Mouse (Mus musculus) stomach, postnatal 0 days (tissue): ENCODE results near the gene Fcer2a. TPM values are rescaled to one million over a fixed set of nuclear protein-coding genes. Genes with fewer than 3 reads are reported as not detected.

Experiments used
- ATAC-seq: fragments of 200-750 bp; cut with Nextera tagmentation; 2 replicates; pipeline ENCODE4 v1.8.0; 2017; ENCODE audit not compliant: low FRiP score, low TSS enrichment
- DNase-seq: peaks from one replicate; pipeline ENCODE4 v3.0.0-alpha.2; 2016; ENCODE audit warnings: low spot score
- H3K27ac ChIP-seq: fragments of 300-500 bp; sonication (generic); replicated peaks from 2 replicates; pipeline ENCODE4 v1.5.1; 2014; ENCODE audit warnings: mild to moderate bottlenecking, control low read depth
- H3K27me3 ChIP-seq: fragments of 300-500 bp; sonication (generic); 2 replicates; pipeline ENCODE4 v1.6.1; 2014; ENCODE audit warnings: low read length; ENCODE audit not compliant: control insufficient read depth, insufficient read depth
- H3K36me3 ChIP-seq: fragments of 300-500 bp; sonication (generic); 2 replicates; pipeline ENCODE4 v1.6.1; 2014; ENCODE audit warnings: low read length, mixed read lengths; ENCODE audit not compliant: control insufficient read depth, insufficient read depth
- H3K4me1 ChIP-seq: fragments of 300-500 bp; sonication (generic); replicated peaks from 2 replicates; pipeline ENCODE4 v1.6.1; 2014; ENCODE audit warnings: antibody characterized with exemption; ENCODE audit not compliant: control insufficient read depth, insufficient read depth
- H3K4me2 ChIP-seq: fragments of 300-500 bp; sonication (generic); replicated peaks from 2 replicates; pipeline ENCODE4 v1.6.1; 2014; ENCODE audit warnings: low read depth, mild to moderate bottlenecking, control low read depth, moderate library complexity
- H3K4me3 ChIP-seq: fragments of 300-500 bp; sonication (generic); 2 replicates; pipeline ENCODE4 v1.5.1; 2014; ENCODE audit warnings: low read depth, low read length, control low read depth
- H3K9ac ChIP-seq: fragments of 300-500 bp; sonication (generic); 2 replicates; pipeline ENCODE4 v1.6.1; 2014; ENCODE audit warnings: mild to moderate bottlenecking, low read length, control low read depth, mixed read lengths
- H3K9me3 ChIP-seq: fragments of 300-500 bp; sonication (generic); 2 replicates; pipeline ENCODE4 v1.6.1; 2016; ENCODE audit warnings: low read length; ENCODE audit not compliant: control insufficient read depth
- CTCF ChIP-seq: IDR thresholded peaks from 2 replicates; pipeline ENCODE4 v1.5.1; 2016; ENCODE audit warnings: antibody characterized with exemption, low read depth, mild to moderate bottlenecking, moderate library complexity
- EP300 ChIP-seq: optimal IDR thresholded peaks from 2 replicates; pipeline ENCODE3; 2016; ENCODE audit warnings: antibody characterized with exemption
- WGBS: fragments of 180-500 bp; shearing (Covaris S2); extraction: QIAGEN DNeasy Blood & Tissue Kit; methylation state at CpG from one replicate; pipeline ENCODE4 v1.1.7; 2014; 5-methylcytosine and 5-hydroxymethylcytosine counted together
- polyA plus RNA-seq: library from polyadenylated mRNA; unstranded; fragments of >200 nt; fragmentation: Nextera tagmentation; extraction: Ambion mirVana; gene quantifications from 2 replicates; pipeline ENCODE4 v1.2.1, GENCODE M21; 2015

Fcer2a gene
- polyA plus RNA-seq, 1 experiment from 2014 or later, result 0.44 TPM

- no peaks in the 10 kb centered on the region for H3K36me3 ChIP-seq
- TF ChIP-seq EP300 (no peak), CTCF (no peak)
- DNase-seq (no peak), ATAC-seq (no peak)
- no peak overlapping the region for H3K4me3 ChIP-seq
- no peaks in the 10 kb centered on the region for H3K9me3 ChIP-seq
- H3K4me2 ChIP-seq, result no peak overlapping the region
- no peaks in the 10 kb centered on the region for H3K27me3 ChIP-seq
- H3K9ac ChIP-seq, result no peak overlapping the region
- H3K27ac ChIP-seq, result no peak overlapping the region
- no peaks in the 10 kb centered on the region for H3K4me1 ChIP-seq
- 20% methylated on average over 7 of the region's 7 CpGs for WGBS
Measured at GRCm38 (mm10) chr8:3656725-3657381, 37.1 kb downstream of the Fcer2a start.

DNA sequence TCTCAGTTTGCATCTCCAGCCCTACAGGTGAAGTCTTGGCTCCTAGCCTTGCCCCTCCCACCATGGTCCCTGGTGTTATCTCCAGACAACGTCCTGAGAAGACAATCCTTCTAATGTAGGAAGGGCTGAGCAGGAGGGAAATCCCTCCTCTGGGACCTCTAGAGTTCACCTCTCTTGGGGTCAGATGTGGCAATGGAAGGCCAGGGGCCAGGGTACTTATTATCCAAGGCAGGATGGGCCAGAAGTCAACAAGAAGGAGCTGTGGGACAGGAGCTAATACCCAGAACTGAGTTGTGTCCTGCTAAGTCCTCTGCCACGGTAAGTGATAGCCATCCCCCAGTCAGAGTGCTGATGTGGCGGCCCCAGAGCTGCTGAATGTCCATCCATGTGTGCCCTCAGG is 38.4 kb downstream of the Fcer2a start, which contains the start of gene Retn:
Retn (plus strand) TSS at position 245 of the 400 bp plus-strand sequence.
- ATAC-seq, result no peak
- WGBS, result 72% methylated on average over 3 of the region's 3 CpGs

DNA sequence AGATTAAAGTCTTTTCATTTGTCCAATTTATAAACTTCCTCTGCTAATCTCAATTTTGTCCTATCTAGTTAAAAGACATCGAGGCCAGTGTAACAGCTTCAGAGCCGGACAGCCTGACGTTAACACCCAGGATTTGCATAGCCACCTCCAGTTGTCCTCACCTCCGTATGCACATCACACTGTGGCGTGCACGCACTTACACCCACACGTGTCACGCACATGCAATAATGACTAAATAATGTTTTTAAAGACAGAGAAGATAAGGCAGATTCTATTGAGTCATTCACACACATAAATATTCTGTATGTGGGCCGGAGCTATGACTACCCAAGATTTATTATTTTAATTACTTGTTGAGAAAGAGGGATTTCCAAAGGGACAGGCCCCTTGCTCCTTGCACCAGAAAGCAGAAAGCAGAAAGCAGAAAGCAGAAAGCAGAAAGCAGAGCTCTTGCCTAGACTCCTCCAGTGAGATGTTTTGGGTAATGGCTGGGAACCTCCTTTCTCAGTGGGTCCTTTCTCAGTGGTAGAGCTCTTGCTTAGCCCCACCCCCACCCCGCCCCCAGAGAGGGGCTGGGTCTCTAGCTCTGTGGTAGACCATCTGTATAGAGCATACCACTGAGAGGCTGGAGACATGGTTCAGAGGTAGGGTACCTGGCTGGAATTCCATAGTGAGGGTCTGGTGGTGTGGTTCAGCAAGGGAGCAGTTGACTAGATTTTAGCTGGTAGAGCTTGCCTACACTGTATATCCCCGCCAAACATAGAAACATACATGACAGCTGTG is 39.1 kb downstream of the Fcer2a start:
- no peaks in the 10 kb centered on the region for H3K9me3 ChIP-seq
- DNase-seq, result no peak
- 60% methylated on average over 11 of the region's 11 CpGs for WGBS

More for the DNA sequence above, 38.4 kb downstream of the Fcer2a start, which contains the start of gene Retn:
- H3K9ac ChIP-seq, result no peak within 1 kb of the TSS
- no peak within 1 kb of the TSS for H3K4me2 ChIP-seq
- no peak within 1 kb of the TSS for H3K4me3 ChIP-seq
- no peaks in the 10 kb centered on the region for H3K27me3 ChIP-seq
- no peak for TF ChIP-seq CTCF
- no peak for TF ChIP-seq EP300
- H3K9me3 ChIP-seq, result no peaks in the 10 kb centered on the region
- no peaks in the 10 kb centered on the region for H3K4me1 ChIP-seq
- H3K27ac ChIP-seq, result no peak within 1 kb of the TSS
- no peaks in the 10 kb centered on the region for H3K36me3 ChIP-seq
- no peak for DNase-seq

GRCm38 (mm10) chr8:3652845-3653244 is 41.1 kb downstream of the Fcer2a start:
- Histone ChIP-seq H3K9ac (no peak overlapping the region), H3K4me3 (no peak overlapping the region), H3K27me3 (no peaks in the 10 kb centered on the region), H3K9me3 (no peaks in the 10 kb centered on the region), H3K4me1 (no peaks in the 10 kb centered on the region), H3K27ac (no peak overlapping the region), H3K4me2 (no peak overlapping the region), H3K36me3 (no peaks in the 10 kb centered on the region)
- DNase-seq (no peak), ATAC-seq (no peak)
- TF ChIP-seq CTCF (no peak), EP300 (no peak)
- 64% methylated on average over 3 of the region's 3 CpGs for WGBS

More for the DNA sequence above, 39.1 kb downstream of the Fcer2a start:
- ATAC-seq, result no peak
- Histone ChIP-seq H3K4me1 (no peaks in the 10 kb centered on the region), H3K36me3 (no peaks in the 10 kb centered on the region), H3K4me3 (no peak overlapping the region), H3K27ac (no peak overlapping the region), H3K27me3 (no peaks in the 10 kb centered on the region), H3K9ac (no peak overlapping the region), H3K4me2 (no peak overlapping the region)
- TF ChIP-seq EP300 (no peak), CTCF (no peak)

DNA sequence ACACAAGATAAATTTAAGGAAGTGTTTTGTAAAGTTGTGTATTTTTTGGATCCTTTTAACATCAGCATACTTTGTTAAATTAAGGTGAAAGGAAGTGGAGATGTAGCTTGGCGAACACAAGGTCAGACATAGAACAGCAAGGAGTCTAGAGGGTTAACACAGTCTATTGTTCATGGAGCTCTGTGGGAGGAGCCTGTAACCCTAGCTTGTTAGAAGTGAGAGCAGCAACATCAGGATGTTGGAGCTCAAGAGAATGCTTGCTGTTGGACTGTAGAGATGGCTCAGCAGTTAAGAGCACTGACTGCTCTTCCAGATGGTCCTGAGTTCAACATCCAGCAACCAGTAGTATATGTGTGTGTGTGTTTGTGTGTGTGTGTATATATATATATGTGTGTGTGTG is 45.0 kb downstream of the Fcer2a start:
- Histone ChIP-seq H3K27ac (no peak overlapping the region), H3K36me3 (no peaks in the 10 kb centered on the region), H3K27me3 (no peaks in the 10 kb centered on the region), H3K4me2 (no peak overlapping the region), H3K9me3 (no peaks in the 10 kb centered on the region), H3K9ac (no peak overlapping the region), H3K4me1 (no peaks in the 10 kb centered on the region), H3K4me3 (no peak overlapping the region)
- no peak for TF ChIP-seq CTCF
- TF ChIP-seq EP300, result no peak
- no peak for ATAC-seq
- no peak for DNase-seq
- WGBS, result 44% methylated on average over 1 of the region's 1 CpGs

GRCm38 (mm10) chr8:3648268-3648667 is 45.7 kb downstream of the Fcer2a start:
- ATAC-seq (no peak), DNase-seq (no peak)
- H3K9me3 ChIP-seq, result no peaks in the 10 kb centered on the region
- no peak overlapping the region for H3K4me3 ChIP-seq
- H3K27ac ChIP-seq, result no peak overlapping the region
- WGBS, result 81% methylated on average over 1 of the region's 2 CpGs
- no peak overlapping the region for H3K9ac ChIP-seq
- H3K36me3 ChIP-seq, result no peaks in the 10 kb centered on the region
- H3K4me2 ChIP-seq, result no peak overlapping the region
- H3K27me3 ChIP-seq, result no peaks in the 10 kb centered on the region
- TF ChIP-seq CTCF (no peak), EP300 (no peak)
- H3K4me1 ChIP-seq, result no peaks in the 10 kb centered on the region
